Mouse (Mus musculus): ENCODE measurements at regions not wholly inside any gene's neighbourhood (a gene's known extent, or its start where the extent isn't known, plus 50 kb on each side); places are given as distances from the start of the nearest gene placed in this dataset.
A peak's percentile ranks its signal among the peaks of the same experiment; 100 is the strongest.

GRCm38 (mm10) chr11:56760474-56760873 is 250.7 kb upstream of the Gria1 start:
- Histone ChIP-seq H3K4me3 (replicated peaks; ENCODE audit: low read length) (no peak overlapping the region), H3K9ac (replicated peaks; ENCODE audit: low read depth, low read length) (no peak overlapping the region), H3K9me3 (ENCODE audit: control insufficient read depth, low read length) (no peaks in the 10 kb centered on the region), H3K27me3 (replicated peaks; ENCODE audit: control insufficient read depth, insufficient read depth, low read length) (no peaks in the 10 kb centered on the region), H3K4me1 (replicated peaks; ENCODE audit: control insufficient read depth, insufficient read depth, low read length) (no peaks in the 10 kb centered on the region), H3K27ac (ENCODE audit: low read length) (no peak overlapping the region), H3K36me3 (ENCODE audit: control insufficient read depth, insufficient read depth) (no peaks in the 10 kb centered on the region), H3K4me2 (ENCODE audit: low read length) (no peak overlapping the region)
- ATAC-seq: no peak
- WGBS: 94% methylated on average over 2 of the region's 2 CpGs

GRCm38 (mm10) chr11:56762467-56763120 is 248.6 kb upstream of the Gria1 start:
- no peaks in the 10 kb centered on the region for H3K4me1 ChIP-seq (replicated peaks; ENCODE audit: control insufficient read depth, insufficient read depth, low read length)
- no peaks in the 10 kb centered on the region for H3K27me3 ChIP-seq (replicated peaks; ENCODE audit: control insufficient read depth, insufficient read depth, low read length)
- H3K4me2 ChIP-seq (ENCODE audit: low read length): no peak overlapping the region
- H3K4me3 ChIP-seq (replicated peaks; ENCODE audit: low read length): no peak overlapping the region
- no peak overlapping the region for H3K27ac ChIP-seq (ENCODE audit: low read length)
- no peak overlapping the region for H3K9ac ChIP-seq (replicated peaks; ENCODE audit: low read depth, low read length)
- ATAC-seq: no peak
- no peaks in the 10 kb centered on the region for H3K9me3 ChIP-seq (ENCODE audit: control insufficient read depth, low read length)
- H3K36me3 ChIP-seq (ENCODE audit: control insufficient read depth, insufficient read depth): no peaks in the 10 kb centered on the region
- 51% methylated on average over 5 of the region's 5 CpGs for WGBS

DNA sequence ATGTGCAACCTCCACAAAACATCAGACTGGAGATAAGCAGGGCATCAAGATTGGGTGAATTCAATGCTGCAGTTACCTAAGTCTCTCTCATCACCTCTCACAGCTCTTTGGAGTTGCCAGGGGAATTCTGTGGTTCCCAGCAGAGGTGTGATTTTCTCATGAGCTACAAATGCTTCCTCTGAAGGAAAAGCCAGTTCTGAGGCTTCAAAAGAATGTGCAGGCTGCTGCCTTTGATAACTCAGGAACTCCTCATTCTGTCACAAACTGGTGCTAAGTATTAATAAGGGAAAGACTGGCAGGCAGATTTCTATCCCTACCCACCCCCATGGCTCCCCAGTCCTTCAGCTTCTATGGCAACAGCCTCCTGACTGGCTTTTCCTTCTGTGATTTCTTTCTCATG is 243.8 kb upstream of the Gria1 start:
- Histone ChIP-seq H3K4me2 (ENCODE audit: low read length) (no peak overlapping the region), H3K4me3 (replicated peaks; ENCODE audit: low read length) (no peak overlapping the region), H3K9me3 (ENCODE audit: control insufficient read depth, low read length) (no peaks in the 10 kb centered on the region), H3K9ac (replicated peaks; ENCODE audit: low read depth, low read length) (no peak overlapping the region), H3K27me3 (replicated peaks; ENCODE audit: control insufficient read depth, insufficient read depth, low read length) (no peaks in the 10 kb centered on the region), H3K27ac (ENCODE audit: low read length) (no peak overlapping the region), H3K36me3 (ENCODE audit: control insufficient read depth, insufficient read depth) (no peaks in the 10 kb centered on the region), H3K4me1 (replicated peaks; ENCODE audit: control insufficient read depth, insufficient read depth, low read length) (no peaks in the 10 kb centered on the region)
- no peak for ATAC-seq

- WGBS: 40% methylated on average over 4 of the region's 4 CpGs
- H3K27ac ChIP-seq (ENCODE audit: low read length): no peak overlapping the region
Measured at GRCm38 (mm10) chr11:56786351-56786750, 224.8 kb upstream of the Gria1 start.

GRCm38 (mm10) chr11:56792691-56793090 is 218.5 kb upstream of the Gria1 start:
- ATAC-seq: no peak
- H3K4me2 ChIP-seq (ENCODE audit: low read length): no peak overlapping the region
- H3K4me1 ChIP-seq (replicated peaks; ENCODE audit: control insufficient read depth, insufficient read depth, low read length): no peaks in the 10 kb centered on the region
- H3K27ac ChIP-seq (ENCODE audit: low read length): no peak overlapping the region
- H3K9me3 ChIP-seq (ENCODE audit: control insufficient read depth, low read length): no peaks in the 10 kb centered on the region
- H3K27me3 ChIP-seq (replicated peaks; ENCODE audit: control insufficient read depth, insufficient read depth, low read length): no peaks in the 10 kb centered on the region
- no peaks in the 10 kb centered on the region for H3K36me3 ChIP-seq (ENCODE audit: control insufficient read depth, insufficient read depth)
- H3K9ac ChIP-seq (replicated peaks; ENCODE audit: low read depth, low read length): no peak overlapping the region
- H3K4me3 ChIP-seq (replicated peaks; ENCODE audit: low read length): no peak overlapping the region
- WGBS: 74% methylated on average over 2 of the region's 2 CpGs

More at GRCm38 (mm10) chr11:56786351-56786750, 224.8 kb upstream of the Gria1 start:
- Histone ChIP-seq H3K36me3 (ENCODE audit: control insufficient read depth, insufficient read depth) (no peaks in the 10 kb centered on the region), H3K4me2 (ENCODE audit: low read length) (no peak overlapping the region), H3K27me3 (replicated peaks; ENCODE audit: control insufficient read depth, insufficient read depth, low read length) (no peaks in the 10 kb centered on the region), H3K4me3 (replicated peaks; ENCODE audit: low read length) (no peak overlapping the region), H3K9me3 (ENCODE audit: control insufficient read depth, low read length) (no peaks in the 10 kb centered on the region), H3K9ac (replicated peaks; ENCODE audit: low read depth, low read length) (no peak overlapping the region), H3K4me1 (replicated peaks; ENCODE audit: control insufficient read depth, insufficient read depth, low read length) (no peaks in the 10 kb centered on the region)
- ATAC-seq: 0 out of 2 replicates have a peak, but pooled peaks have one; percentile 18

- Histone ChIP-seq H3K9ac (replicated peaks; ENCODE audit: low read depth, low read length) (no peak overlapping the region), H3K27ac (ENCODE audit: low read length) (no peak overlapping the region), H3K4me1 (replicated peaks; ENCODE audit: control insufficient read depth, insufficient read depth, low read length) (no peaks in the 10 kb centered on the region), H3K4me2 (ENCODE audit: low read length) (no peak overlapping the region), H3K9me3 (ENCODE audit: control insufficient read depth, low read length) (no peaks in the 10 kb centered on the region), H3K27me3 (replicated peaks; ENCODE audit: control insufficient read depth, insufficient read depth, low read length) (no peaks in the 10 kb centered on the region), H3K36me3 (ENCODE audit: control insufficient read depth, insufficient read depth) (no peaks in the 10 kb centered on the region), H3K4me3 (replicated peaks; ENCODE audit: low read length) (no peak overlapping the region)
- WGBS: 95% methylated on average over 4 of the region's 4 CpGs
- ATAC-seq: no peak
Measured at GRCm38 (mm10) chr11:56807314-56807713, 203.9 kb upstream of the Gria1 start.

- no peaks in the 10 kb centered on the region for H3K4me1 ChIP-seq (replicated peaks; ENCODE audit: control insufficient read depth, insufficient read depth, low read length)
- peak; percentile 84 for ATAC-seq
- WGBS: 75% methylated on average over 2 of the region's 2 CpGs
Measured at GRCm38 (mm10) chr11:56810141-56810540, 201.0 kb upstream of the Gria1 start.

DNA sequence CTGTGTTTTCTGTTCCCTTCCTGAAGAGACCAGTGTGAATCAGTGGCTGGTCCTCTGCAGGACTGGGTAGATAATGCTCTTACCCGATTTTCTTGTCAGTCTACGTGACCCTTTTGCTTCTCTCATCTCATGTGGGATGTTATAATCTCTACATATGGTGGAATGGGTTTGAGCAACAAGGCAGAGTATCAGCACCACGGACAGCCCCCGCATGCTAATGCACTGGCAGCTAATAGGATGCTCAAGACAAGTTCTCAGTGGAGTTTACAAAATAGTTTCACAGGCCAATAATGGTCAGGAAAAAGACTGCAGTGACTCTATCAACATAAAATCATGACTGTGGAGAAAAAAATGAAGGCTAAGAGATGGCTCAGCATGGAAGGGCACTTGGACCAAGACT is 199.1 kb upstream of the Gria1 start:
- Histone ChIP-seq H3K27ac (ENCODE audit: low read length) (no peak overlapping the region), H3K9me3 (ENCODE audit: control insufficient read depth, low read length) (no peaks in the 10 kb centered on the region), H3K27me3 (replicated peaks; ENCODE audit: control insufficient read depth, insufficient read depth, low read length) (no peaks in the 10 kb centered on the region), H3K36me3 (ENCODE audit: control insufficient read depth, insufficient read depth) (no peaks in the 10 kb centered on the region), H3K9ac (replicated peaks; ENCODE audit: low read depth, low read length) (no peak overlapping the region), H3K4me1 (replicated peaks; ENCODE audit: control insufficient read depth, insufficient read depth, low read length) (no peaks in the 10 kb centered on the region), H3K4me3 (replicated peaks; ENCODE audit: low read length) (no peak overlapping the region), H3K4me2 (ENCODE audit: low read length) (no peak overlapping the region)
- no peak for ATAC-seq
- WGBS: 56% methylated on average over 4 of the region's 4 CpGs

More at GRCm38 (mm10) chr11:56810141-56810540, 201.0 kb upstream of the Gria1 start:
- Histone ChIP-seq H3K27ac (ENCODE audit: low read length) (no peak overlapping the region; the same call in 1 of the 2 replicates), H3K9me3 (ENCODE audit: control insufficient read depth, low read length) (no peaks in the 10 kb centered on the region), H3K9ac (replicated peaks; ENCODE audit: low read depth, low read length) (no peak overlapping the region), H3K36me3 (ENCODE audit: control insufficient read depth, insufficient read depth) (no peaks in the 10 kb centered on the region), H3K27me3 (replicated peaks; ENCODE audit: control insufficient read depth, insufficient read depth, low read length) (no peaks in the 10 kb centered on the region), H3K4me2 (ENCODE audit: low read length) (no peak overlapping the region), H3K4me3 (replicated peaks; ENCODE audit: low read length) (no peak overlapping the region)

DNA sequence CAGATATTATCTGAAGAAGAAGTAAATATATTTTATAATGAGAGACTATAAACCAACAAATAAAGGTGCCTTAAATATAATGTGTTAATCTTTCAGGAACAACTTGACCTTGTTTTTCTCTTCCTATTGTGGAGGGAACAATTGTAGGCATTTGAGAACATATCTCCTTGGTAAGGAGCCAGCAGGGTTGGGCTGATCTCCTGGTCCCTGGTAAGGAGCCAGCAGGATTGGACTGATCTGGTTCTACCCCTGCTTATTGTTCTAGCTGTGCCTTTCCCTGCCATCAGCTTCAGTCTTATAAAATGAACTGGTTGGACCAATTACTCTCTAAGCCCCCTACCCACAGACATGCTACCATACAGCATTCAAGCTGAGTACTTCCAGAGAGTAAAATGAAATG is 187.7 kb upstream of the Gria1 start:
- Histone ChIP-seq H3K36me3 (ENCODE audit: control insufficient read depth, insufficient read depth) (no peaks in the 10 kb centered on the region), H3K9me3 (ENCODE audit: control insufficient read depth, low read length) (no peaks in the 10 kb centered on the region), H3K4me2 (ENCODE audit: low read length) (no peak overlapping the region), H3K4me1 (replicated peaks; ENCODE audit: control insufficient read depth, insufficient read depth, low read length) (no peaks in the 10 kb centered on the region), H3K27me3 (replicated peaks; ENCODE audit: control insufficient read depth, insufficient read depth, low read length) (no peaks in the 10 kb centered on the region), H3K9ac (replicated peaks; ENCODE audit: low read depth, low read length) (no peak overlapping the region), H3K4me3 (replicated peaks; ENCODE audit: low read length) (no peak overlapping the region), H3K27ac (ENCODE audit: low read length) (no peak overlapping the region)
- no peak for ATAC-seq

DNA sequence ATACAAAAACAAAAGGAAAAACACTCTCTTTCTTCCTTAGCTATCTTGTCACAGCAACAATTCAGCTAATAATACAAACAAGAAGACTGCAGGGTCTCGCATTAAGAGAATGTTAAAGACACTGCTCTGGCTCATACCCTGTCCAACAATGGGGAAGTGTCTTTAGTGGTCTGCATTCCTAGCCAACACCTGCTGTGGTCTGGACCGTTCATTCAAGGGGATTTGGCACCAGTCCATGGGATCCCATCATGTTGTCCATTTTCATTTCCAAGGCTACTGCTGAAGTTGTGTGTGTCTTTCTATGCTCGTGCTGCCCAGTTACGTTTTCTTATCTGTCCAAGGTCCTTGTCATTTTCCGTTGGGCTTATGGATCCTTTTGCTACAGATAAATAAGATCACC is 183.7 kb upstream of the Gria1 start:
- WGBS: 70% methylated on average over 5 of the region's 5 CpGs
- H3K9ac ChIP-seq (replicated peaks; ENCODE audit: low read depth, low read length): no peak overlapping the region
- no peak overlapping the region for H3K27ac ChIP-seq (ENCODE audit: low read length)
- H3K4me3 ChIP-seq (replicated peaks; ENCODE audit: low read length): no peak overlapping the region
- ATAC-seq: no peak
- H3K27me3 ChIP-seq (replicated peaks; ENCODE audit: control insufficient read depth, insufficient read depth, low read length): no peaks in the 10 kb centered on the region
- H3K9me3 ChIP-seq (ENCODE audit: control insufficient read depth, low read length): no peaks in the 10 kb centered on the region
- H3K4me1 ChIP-seq (replicated peaks; ENCODE audit: control insufficient read depth, insufficient read depth, low read length): no peaks in the 10 kb centered on the region
- H3K4me2 ChIP-seq (ENCODE audit: low read length): no peak overlapping the region
- H3K36me3 ChIP-seq (ENCODE audit: control insufficient read depth, insufficient read depth): no peaks in the 10 kb centered on the region

Data from forebrain, embryonic 16.5 days (tissue).